Mouse (Mus musculus) kidney, adult 11 months (tissue): ENCODE measurements around the gene Rbm8a.

Experiments
- DNase-seq: peaks from one replicate; pipeline ENCODE4 v3.0.0; 2022

The Rbm8a gene

GRCm38 (mm10) chr3:96629729-96630600 lies at the start of gene Rbm8a:
Gene Rbm8a (plus strand): TSS chr3:96629933.
- DNase-seq = peak; percentile 95

GRCm38 (mm10) chr3:96581141-96581540 lies 48.6 kb upstream of the Rbm8a start:
- no peak for DNase-seq

GRCm38 (mm10) chr3:96581771-96582515 lies 47.8 kb upstream of the Rbm8a start:
- DNase-seq = no peak

GRCm38 (mm10) chr3:96583386-96583785 lies 46.3 kb upstream of the Rbm8a start:
- DNase-seq = no peak

DNA sequence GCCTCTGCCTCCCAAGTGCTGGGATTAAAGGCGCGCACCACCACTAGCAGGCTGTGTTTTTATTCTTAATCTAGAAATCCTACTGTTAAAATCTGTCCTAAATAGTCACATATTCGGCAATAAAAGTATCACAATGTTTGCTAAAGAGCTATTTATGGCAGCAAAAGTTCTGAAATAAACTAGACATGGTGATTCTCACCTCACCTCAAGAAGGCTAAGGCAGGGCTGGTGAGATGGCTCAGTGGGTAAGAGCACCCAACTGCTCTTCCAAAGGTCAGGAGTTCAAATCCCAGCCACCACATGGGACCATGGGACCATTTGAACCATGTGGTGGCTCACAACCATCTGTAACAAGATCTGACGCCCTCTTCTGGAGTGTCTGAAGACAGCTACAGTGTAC lies 39.1 kb upstream of the Rbm8a start:
- DNase-seq = no peak

- DNase-seq = peak; percentile 48
These were observed 36.4 kb upstream of the Rbm8a start for GRCm38 (mm10) chr3:96593374-96593773.

GRCm38 (mm10) chr3:96593790-96594560 lies 35.8 kb upstream of the Rbm8a start, which contains the start of gene Polr3gl:
Gene Polr3gl (minus strand): TSS chr3:96594181.
- peak; percentile 95 for DNase-seq

DNA sequence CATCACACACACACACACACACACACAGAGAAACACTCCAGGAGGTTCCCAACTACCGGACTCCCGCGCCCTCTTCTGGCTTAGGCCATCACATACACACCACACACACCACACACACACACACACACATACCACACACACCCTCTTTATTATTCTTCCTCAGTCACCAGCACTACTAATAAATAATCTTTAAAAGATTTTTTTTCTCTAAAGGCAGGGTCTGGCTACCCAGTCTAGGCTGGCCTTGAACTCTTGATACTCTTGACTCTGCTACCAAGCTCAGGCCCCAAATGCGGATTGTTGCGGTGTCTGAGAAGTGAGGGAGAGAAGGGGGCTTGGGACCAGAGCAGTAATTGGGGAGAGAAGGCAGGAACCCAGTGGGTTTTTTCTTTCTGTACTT lies 34.9 kb upstream of the Rbm8a start:
- no peak for DNase-seq

DNA sequence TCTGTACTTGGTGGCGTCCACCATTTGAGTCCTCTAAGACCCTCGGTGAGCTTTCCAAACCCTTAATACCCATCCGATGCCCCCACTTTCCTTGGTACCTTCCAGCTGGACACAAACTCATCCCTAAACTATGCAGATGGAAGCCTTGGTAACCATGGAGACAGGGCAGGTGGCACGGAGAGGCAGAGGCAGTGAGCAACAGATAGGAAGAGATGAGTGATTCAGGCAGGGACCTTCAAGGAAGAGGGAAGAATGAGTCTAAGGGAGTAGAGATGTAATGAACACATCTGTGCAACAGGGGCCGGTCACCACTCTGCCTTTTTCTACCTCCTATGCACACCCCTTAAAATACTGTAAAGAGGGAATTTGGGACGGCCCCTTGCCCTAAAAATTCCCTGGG lies 34.1 kb upstream of the Rbm8a start:
- DNase-seq = no peak

- peak; percentile 22 for DNase-seq
These were observed 33.5 kb upstream of the Rbm8a start, which contains the start of gene Ankrd34a for GRCm38 (mm10) chr3:96596228-96596707. Gene Ankrd34a (plus strand): TSS chr3:96596636.

- DNase-seq = no peak
These were observed 32.9 kb upstream of the Rbm8a start for GRCm38 (mm10) chr3:96596855-96597254.

DNA sequence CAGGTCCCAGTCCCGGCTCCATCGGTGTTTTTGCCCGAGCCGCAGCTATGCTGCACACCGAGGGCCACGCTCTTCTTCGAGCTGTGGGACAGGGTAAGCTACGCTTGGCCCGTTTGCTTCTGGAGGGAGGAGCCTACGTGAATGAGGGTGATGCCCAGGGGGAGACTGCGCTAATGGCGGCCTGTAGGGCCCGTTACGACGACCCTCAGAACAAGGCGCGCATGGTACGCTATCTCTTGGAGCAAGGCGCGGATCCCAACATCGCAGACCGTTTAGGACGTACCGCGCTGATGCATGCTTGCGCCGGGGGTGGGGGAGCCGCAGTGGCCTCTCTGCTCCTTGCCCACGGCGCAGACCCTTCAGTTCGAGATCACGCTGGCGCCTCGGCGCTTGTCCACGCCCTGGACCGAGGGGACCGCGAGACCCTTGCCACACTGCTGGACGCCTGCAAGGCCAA lies 32.3 kb upstream of the Rbm8a start:
- DNase-seq = no peak

DNA sequence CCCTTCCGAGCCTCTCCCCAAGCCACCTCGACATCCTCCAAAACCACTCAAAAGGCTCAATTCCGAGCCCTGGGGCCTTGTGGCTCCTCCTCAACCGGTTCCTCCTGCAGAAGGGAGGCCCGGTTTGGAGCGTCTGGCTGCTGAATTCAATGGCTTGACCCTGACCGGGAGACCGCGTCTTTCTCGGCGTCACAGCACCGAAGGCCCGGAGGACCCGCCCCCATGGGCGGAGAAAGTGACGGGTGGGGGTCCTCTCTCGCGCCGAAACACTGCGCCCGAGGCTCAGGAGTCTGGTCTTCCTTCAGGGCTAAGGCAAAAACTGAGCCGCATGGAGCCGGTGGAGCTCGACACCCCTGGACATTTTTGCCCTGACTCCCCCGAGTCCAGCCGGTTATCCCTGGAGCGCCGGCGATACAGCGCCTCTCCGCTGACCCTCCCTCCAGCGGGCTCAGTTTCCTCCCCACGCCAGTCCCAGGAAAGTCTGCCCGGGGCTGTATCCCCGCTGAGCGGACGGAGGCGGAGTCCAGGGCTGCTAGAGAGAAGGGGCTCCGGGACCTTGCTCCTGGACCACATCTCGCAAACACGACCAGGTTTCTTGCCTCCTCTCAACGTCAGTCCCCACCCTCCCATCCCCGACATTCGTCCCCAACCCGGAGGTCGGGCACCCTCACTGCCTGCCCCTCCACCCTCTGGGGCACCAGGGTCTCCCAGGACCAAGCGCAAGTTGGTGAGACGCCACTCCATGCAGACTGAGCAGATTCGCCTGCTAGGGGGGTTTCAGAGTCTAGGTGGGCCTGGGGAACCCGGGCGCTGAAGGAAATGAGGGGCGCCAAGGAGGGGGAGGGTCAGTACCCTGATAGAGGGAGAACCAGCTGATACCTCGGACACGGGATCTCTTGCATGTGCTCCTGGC lies 31.3 kb upstream of the Rbm8a start:
- DNase-seq = peak; percentile 47

- DNase-seq = no peak
These were observed 30.7 kb upstream of the Rbm8a start for GRCm38 (mm10) chr3:96599069-96599393.

- no peak for DNase-seq
These were observed 30.3 kb upstream of the Rbm8a start for GRCm38 (mm10) chr3:96599411-96599810.

DNA sequence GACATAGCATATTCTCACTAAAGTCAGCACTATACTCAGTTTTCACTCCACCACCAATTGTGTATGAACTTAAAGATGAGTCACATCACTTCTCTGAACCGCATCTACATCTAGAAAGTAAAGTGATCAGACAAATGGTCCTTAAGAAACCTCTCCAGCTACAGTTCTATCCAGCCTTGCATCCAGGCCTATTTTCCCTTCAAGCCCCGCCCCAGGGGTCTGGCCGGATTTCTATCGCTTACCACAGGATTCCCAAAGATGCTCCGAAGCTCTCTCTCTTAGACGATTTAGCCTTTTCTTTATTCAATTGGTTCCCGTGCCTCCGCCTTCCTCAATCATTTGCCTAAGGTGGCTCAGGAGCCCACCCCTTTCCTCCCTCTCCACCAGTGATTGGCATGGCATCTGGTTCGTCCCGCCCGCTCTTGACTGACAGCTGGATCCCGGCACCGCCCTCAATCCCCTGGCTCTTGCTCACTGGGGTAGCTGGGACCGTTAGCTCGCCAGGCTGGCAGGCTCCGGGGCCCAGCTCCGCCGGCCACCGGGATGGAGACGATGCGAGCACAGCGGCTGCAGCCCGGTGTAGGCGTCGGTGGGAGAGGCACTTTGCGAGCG lies 29.0 kb upstream of the Rbm8a start, which contains the start of gene Lix1l:
Gene Lix1l, plus strand, starts transcription at position 511 of the 612 bp plus-strand sequence.
- DNase-seq = peak; percentile 93

DNA sequence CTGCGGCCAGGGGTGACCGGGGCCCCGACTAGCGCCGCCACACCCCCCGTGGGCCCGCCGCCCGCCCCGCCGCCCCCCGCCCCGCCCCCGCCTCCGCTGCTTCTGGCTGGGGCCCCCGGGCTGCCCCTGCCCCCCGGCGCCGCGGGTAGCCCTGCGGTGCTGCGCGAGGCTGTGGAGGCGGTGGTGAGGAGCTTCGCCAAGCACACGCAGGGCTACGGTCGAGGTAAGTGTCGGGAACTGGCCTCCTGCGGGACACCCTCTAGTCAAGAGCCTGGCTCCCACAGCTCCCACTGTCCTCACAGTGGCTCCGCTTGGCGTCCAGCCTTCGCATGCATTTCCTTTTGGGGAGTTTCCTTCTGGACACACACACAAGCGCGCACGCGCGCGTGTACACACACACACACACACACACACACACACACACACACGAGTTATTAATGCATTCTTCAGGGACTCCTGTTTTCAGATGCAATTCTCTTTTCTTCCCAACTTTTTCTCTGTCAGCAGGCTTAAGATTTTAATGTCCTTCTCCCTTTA lies 28.4 kb upstream of the Rbm8a start:
- peak; percentile 54 for DNase-seq

GRCm38 (mm10) chr3:96601941-96602703 lies 27.6 kb upstream of the Rbm8a start:
- peak; percentile 14 for DNase-seq

DNA sequence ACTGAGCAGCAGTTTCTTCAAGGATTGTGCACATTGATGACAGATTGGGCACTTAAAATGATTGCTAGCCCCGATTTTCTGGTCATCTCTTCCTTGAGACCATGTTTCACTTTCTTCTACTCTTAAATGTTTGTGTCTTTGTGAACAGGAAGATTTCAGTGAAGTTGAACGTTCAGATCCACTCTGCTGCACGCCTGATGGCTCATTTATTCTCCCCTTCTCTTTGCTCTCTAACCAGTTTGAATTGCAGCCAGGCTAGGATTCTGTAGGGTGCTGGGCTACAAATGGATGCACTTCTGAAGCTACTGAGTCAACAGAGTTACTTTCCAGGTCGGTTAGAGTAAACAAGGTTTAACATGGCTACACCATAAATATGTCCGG lies 27.0 kb upstream of the Rbm8a start:
- no peak for DNase-seq

DNA sequence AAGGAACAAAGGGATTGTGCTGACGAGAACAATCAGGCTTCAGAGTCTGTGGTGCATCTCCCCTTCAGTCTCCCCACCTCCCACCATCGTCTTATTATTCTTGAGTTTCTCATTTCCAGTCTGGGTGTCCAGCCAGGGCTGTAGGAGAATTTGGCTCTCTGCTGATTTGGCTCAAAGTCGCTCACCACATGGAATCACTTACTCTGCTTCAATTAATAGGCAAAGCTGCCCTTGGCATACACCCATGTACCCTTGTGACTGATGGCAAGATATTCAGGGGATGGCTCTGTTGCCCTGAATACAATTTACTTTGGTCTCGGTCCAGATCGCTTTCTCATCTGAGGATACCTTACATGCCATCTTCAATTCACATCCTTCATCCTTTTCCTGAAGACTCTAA lies 26.4 kb upstream of the Rbm8a start:
- no peak for DNase-seq
